Mouse (Mus musculus): ENCODE results near the gene Cyp21a1. TPM values are rescaled to one million over a fixed set of nuclear protein-coding genes. Genes with fewer than 3 reads are reported as not detected.
"Not testable (repeated sequence)": the region's sequence is repeated elsewhere in the genome, so short reads cannot be mapped to it uniquely, and the experiment has no call there.

Gene Cyp21a1
- total RNA-seq, 4 experiments from 2014 or later = 0.34 to 3.1 TPM; not detected in 2

- DNase-seq (ENCODE audit: low spot score in 2 of 2) = no peak
Observed at GRCm38 (mm10) chr17:34804871-34805562, 656 bp upstream of the Cyp21a1 start.

GRCm38 (mm10) chr17:34803367-34803766 is 994 bp downstream of the Cyp21a1 start:
- not testable (repeated sequence) for DNase-seq (ENCODE audit: low spot score in 2 of 2)

GRCm38 (mm10) chr17:34802756-34803155 is 1.6 kb downstream of the Cyp21a1 start:
- not testable (repeated sequence) for DNase-seq (ENCODE audit: low spot score in 2 of 2)

- not testable (repeated sequence) for DNase-seq (ENCODE audit: low spot score in 2 of 2)
Observed at GRCm38 (mm10) chr17:34800781-34801305, 3.5 kb downstream of the Cyp21a1 start.

DNA sequence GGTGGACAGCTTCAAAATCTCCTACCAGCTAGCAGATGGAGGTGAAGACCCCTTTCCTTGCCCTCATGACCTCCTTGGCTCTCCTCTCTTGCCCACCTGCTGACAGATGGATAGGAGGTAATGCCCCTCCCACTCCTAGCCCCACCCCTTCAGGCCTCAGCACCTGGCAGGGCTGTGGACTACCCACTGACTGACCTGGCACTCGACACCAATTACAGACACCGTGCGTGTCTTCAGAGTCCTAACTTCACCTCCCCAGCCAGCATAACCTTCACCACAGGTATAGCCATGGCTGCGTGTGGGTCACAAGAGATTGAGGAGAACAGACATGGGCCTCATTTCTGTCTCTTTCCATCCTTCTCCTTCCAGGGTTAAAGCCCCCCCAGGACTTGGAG is 4.8 kb downstream of the Cyp21a1 start:
- no peak for DNase-seq (ENCODE audit: low spot score in 2 of 2)

- DNase-seq (ENCODE audit: low spot score in 2 of 2) = no peak
Observed at GRCm38 (mm10) chr17:34798866-34799530, 5.4 kb downstream of the Cyp21a1 start.

GRCm38 (mm10) chr17:34798071-34798470 is 6.3 kb downstream of the Cyp21a1 start:
- not testable (repeated sequence) for DNase-seq (ENCODE audit: low spot score in 2 of 2)

GRCm38 (mm10) chr17:34797211-34797995 is 7.0 kb downstream of the Cyp21a1 start:
- DNase-seq (ENCODE audit: low spot score in 2 of 2) = not testable (repeated sequence)

- DNase-seq (ENCODE audit: low spot score in 2 of 2) = no peak
Observed at GRCm38 (mm10) chr17:34796311-34797140, 7.8 kb downstream of the Cyp21a1 start.

- DNase-seq (ENCODE audit: low spot score in 2 of 2) = no peak
Observed at GRCm38 (mm10) chr17:34795633-34796032, 8.7 kb downstream of the Cyp21a1 start.

GRCm38 (mm10) chr17:34795016-34795415 is 9.3 kb downstream of the Cyp21a1 start:
- DNase-seq (ENCODE audit: low spot score in 2 of 2) = no peak

- no peak for DNase-seq (ENCODE audit: low spot score in 2 of 2)
Observed at GRCm38 (mm10) chr17:34777680-34778325, 26.6 kb downstream of the Cyp21a1 start.

GRCm38 (mm10) chr17:34761471-34761870 is 42.9 kb downstream of the Cyp21a1 start:
- no peak for DNase-seq (ENCODE audit: low spot score in 2 of 2)

Small RNA genes lying within 50 kb of the gene (microRNA-seq; reads per million reads assigned to microRNA genes)
- not detected for gene Gm27471
- not detected for gene Mir6970
- 2.5 reads per million for gene Mir6971

Other genes starting within 250 kb of the Cyp21a1 start
- gene Notch4, start 240.3 kb downstream of the Cyp21a1 start, total RNA-seq (2022) = 1 to 10 TPM; 4.6 to 8.2 (median 5.7) TPM
- gene Gpsm3, start 214.8 kb downstream of the Cyp21a1 start, total RNA-seq (2022) = 1 to 10 TPM in 1 of 4 experiments, under 1 TPM in 3; 0.53 to 1.8 (median 0.77) TPM
- 10 to 100 TPM in 3 of 4 experiments, 1 to 10 TPM in 1; 9.1 to 15.4 (median 13.8) TPM for gene Pbx2, start 213.3 kb downstream of the Cyp21a1 start, total RNA-seq (2022)
- gene Ager, start 206.7 kb downstream of the Cyp21a1 start, total RNA-seq (2022) = under 1 TPM in 1 of 4 experiments, not detected in 3; 0.19 TPM
- 10 to 100 TPM; 20.2 to 23.9 (median 22.7) TPM for gene Rnf5, start 200.9 kb downstream of the Cyp21a1 start, total RNA-seq (2022)
- 100 to 1,000 TPM in 2 of 4 experiments, 10 to 100 TPM in 2; 89.5 to 104 (median 97.0) TPM for gene Agpat1, start 200.3 kb downstream of the Cyp21a1 start, total RNA-seq (2022)
- gene Egfl8, start 188.6 kb downstream of the Cyp21a1 start, total RNA-seq (2022) = 1 to 10 TPM in 3 of 4 experiments, under 1 TPM in 1; 0.77 to 1.4 (median 1.1) TPM
- 10 to 100 TPM; 38.0 to 40.7 (median 39.9) TPM for gene Ppt2, start 176.1 kb downstream of the Cyp21a1 start, total RNA-seq (2022)
- under 1 TPM in 3 of 4 experiments, not detected in 1; 0.12 to 0.35 (median 0.25) TPM for gene Prrt1, start 175.0 kb downstream of the Cyp21a1 start, total RNA-seq (2022)
- 1 to 10 TPM; 5.3 to 9.4 (median 8.9) TPM for gene Fkbpl, start 159.8 kb downstream of the Cyp21a1 start, total RNA-seq (2022)
- gene Atf6b, start 157.4 kb downstream of the Cyp21a1 start, total RNA-seq (2022) = 1 to 10 TPM; 5.4 to 7.6 (median 6.3) TPM
- 10 to 100 TPM; 18.1 to 27.4 (median 23.3) TPM for gene Tnxb, start 134.0 kb downstream of the Cyp21a1 start, total RNA-seq (2022)
- 10 to 100 TPM in 1 of 4 experiments, 1 to 10 TPM in 3; 1.3 to 10.9 (median 4.9) TPM for gene C4b, start 60.7 kb downstream of the Cyp21a1 start, total RNA-seq (2022)
- gene Stk19, start 32.4 kb upstream of the Cyp21a1 start, total RNA-seq (2022) = 1 to 10 TPM; 5.6 to 8.0 (median 6.9) TPM
- 1 to 10 TPM; 7.3 to 9.9 (median 8.6) TPM for gene Dxo, start 32.5 kb upstream of the Cyp21a1 start, total RNA-seq (2022)
- gene Skiv2l, start 45.6 kb upstream of the Cyp21a1 start, total RNA-seq (2022) = 10 to 100 TPM; 21.3 to 23.4 (median 21.9) TPM
- 10 to 100 TPM in 1 of 4 experiments, 1 to 10 TPM in 3; 7.6 to 10.4 (median 8.9) TPM for gene Nelfe, start 45.8 kb upstream of the Cyp21a1 start, total RNA-seq (2022)
- gene Cfb, start 58.0 kb upstream of the Cyp21a1 start, total RNA-seq (2022) = 1 to 10 TPM in 3 of 4 experiments, under 1 TPM in 1; 0.56 to 6.3 (median 2.8) TPM
- gene Zbtb12, start 74.9 kb upstream of the Cyp21a1 start, total RNA-seq (2022) = 1 to 10 TPM; 7.3 to 7.9 (median 7.6) TPM
- not detected for gene Gm20547, start 77.5 kb upstream of the Cyp21a1 start, total RNA-seq (2022)
- gene C2, start 93.7 kb upstream of the Cyp21a1 start, total RNA-seq (2022) = 1 to 10 TPM in 3 of 4 experiments, under 1 TPM in 1; 0.73 to 2.3 (median 2.2) TPM
- gene Ehmt2, start 93.9 kb upstream of the Cyp21a1 start, total RNA-seq (2022) = 10 to 100 TPM; 31.2 to 37.2 (median 33.4) TPM
- gene Slc44a4, start 109.9 kb upstream of the Cyp21a1 start, total RNA-seq (2022) = under 1 TPM in 2 of 4 experiments, not detected in 2; 0.15 TPM
- gene Neu1, start 126.7 kb upstream of the Cyp21a1 start, total RNA-seq (2022) = 10 to 100 TPM in 2 of 4 experiments, 1 to 10 TPM in 2; 8.8 to 11.6 (median 10.5) TPM
- gene Hspa1b, start 154.7 kb upstream of the Cyp21a1 start, total RNA-seq (2022) = 10 to 100 TPM in 1 of 4 experiments, 1 to 10 TPM in 3; 2.4 to 13.6 (median 3.7) TPM
- gene Gm20481, start 165.4 kb upstream of the Cyp21a1 start, total RNA-seq (2022) = not detected
- 10 to 100 TPM in 1 of 4 experiments, 1 to 10 TPM in 3; 4.2 to 17.8 (median 5.3) TPM for gene Hspa1a, start 167.6 kb upstream of the Cyp21a1 start, total RNA-seq (2022)
- gene Hspa1l, start 168.1 kb upstream of the Cyp21a1 start, total RNA-seq (2022) = 10 to 100 TPM; 19.4 to 26.1 (median 20.2) TPM
- gene Lsm2, start 177.3 kb upstream of the Cyp21a1 start, total RNA-seq (2022) = 10 to 100 TPM; 11.7 to 15.7 (median 13.0) TPM
- 10 to 100 TPM; 37.3 to 42.8 (median 41.0) TPM for gene Vars, start 196.4 kb upstream of the Cyp21a1 start, total RNA-seq (2022)
- gene Vwa7, start 212.0 kb upstream of the Cyp21a1 start, total RNA-seq (2022) = 10 to 100 TPM in 3 of 4 experiments, 1 to 10 TPM in 1; 8.0 to 18.8 (median 13.7) TPM
- not detected for gene Sapcd1, start 223.5 kb upstream of the Cyp21a1 start, total RNA-seq (2022)
- gene Msh5, start 242.2 kb upstream of the Cyp21a1 start, total RNA-seq (2022) = not detected
- gene Clic1, start 245.4 kb upstream of the Cyp21a1 start, total RNA-seq (2022) = 1 to 10 TPM; 5.2 to 9.0 (median 6.6) TPM

Measured in gastrocnemius, adult 8-10 months (tissue).